Mouse (Mus musculus): ENCODE data around the gene Gpc2. TPM values are rescaled to one million over a fixed set of nuclear protein-coding genes. Genes with fewer than 3 reads are reported as not detected.

Gene Gpc2
- polyA plus RNA-seq, 1 experiment from 2014 or later: 179 TPM

GRCm38 (mm10) chr5:138233778-138234177, 46.0 kb downstream of the Gpc2 start:
- ATAC-seq: no peak
- Histone ChIP-seq H3K4me3 (ENCODE audit: low read depth, low read length) (no peak overlapping the region), H3K4me2 (ENCODE audit: low read length) (no peak overlapping the region), H3K27me3 (ENCODE audit: control insufficient read depth, insufficient read depth, low read depth, low read length) (no peaks in the 10 kb centered on the region), H3K36me3 (ENCODE audit: control insufficient read depth, insufficient read depth, low read length) (no peaks in the 10 kb centered on the region), H3K9me3 (replicated peaks; ENCODE audit: control insufficient read depth, low read length, poor library complexity, severe bottlenecking) (no peaks in the 10 kb centered on the region), H3K9ac (ENCODE audit: low read depth, low read length) (no peak overlapping the region), H3K27ac (ENCODE audit: low read length) (no peak overlapping the region), H3K4me1 (ENCODE audit: control insufficient read depth, insufficient read depth, low read length) (no peaks in the 10 kb centered on the region)
- WGBS: 87% methylated on average over 2 of the region's 2 CpGs

- no peaks in the 10 kb centered on the region for H3K9me3 ChIP-seq (replicated peaks; ENCODE audit: control insufficient read depth, low read length, poor library complexity, severe bottlenecking)
- no peaks in the 10 kb centered on the region for H3K27me3 ChIP-seq (ENCODE audit: control insufficient read depth, insufficient read depth, low read depth, low read length)
- no peaks in the 10 kb centered on the region for H3K4me1 ChIP-seq (ENCODE audit: control insufficient read depth, insufficient read depth, low read length)
- no peak overlapping the region for H3K9ac ChIP-seq (ENCODE audit: low read depth, low read length)
- WGBS: 93% methylated on average over 3 of the region's 3 CpGs
- no peak overlapping the region for H3K4me3 ChIP-seq (ENCODE audit: low read depth, low read length)
- ATAC-seq: no peak
- no peak overlapping the region for H3K4me2 ChIP-seq (ENCODE audit: low read length)
- H3K27ac ChIP-seq (ENCODE audit: low read length): no peak overlapping the region
- H3K36me3 ChIP-seq (ENCODE audit: control insufficient read depth, insufficient read depth, low read length): no peaks in the 10 kb centered on the region
These were observed 50.3 kb downstream of the Gpc2 start for GRCm38 (mm10) chr5:138229511-138229910.

- no peaks in the 10 kb centered on the region for H3K36me3 ChIP-seq (ENCODE audit: control insufficient read depth, insufficient read depth, low read length)
- no peak overlapping the region for H3K4me3 ChIP-seq (ENCODE audit: low read depth, low read length)
- no peak overlapping the region for H3K9ac ChIP-seq (ENCODE audit: low read depth, low read length)
- H3K9me3 ChIP-seq (replicated peaks; ENCODE audit: control insufficient read depth, low read length, poor library complexity, severe bottlenecking): no peaks in the 10 kb centered on the region
- no peaks in the 10 kb centered on the region for H3K4me1 ChIP-seq (ENCODE audit: control insufficient read depth, insufficient read depth, low read length)
- ATAC-seq: no peak
- H3K27me3 ChIP-seq (ENCODE audit: control insufficient read depth, insufficient read depth, low read depth, low read length): no peaks in the 10 kb centered on the region
- no peak overlapping the region for H3K27ac ChIP-seq (ENCODE audit: low read length)
- WGBS: 67% methylated on average over 3 of the region's 3 CpGs
- H3K4me2 ChIP-seq (ENCODE audit: low read length): no peak overlapping the region
These were observed 51.8 kb downstream of the Gpc2 start for GRCm38 (mm10) chr5:138228026-138228425.

GRCm38 (mm10) chr5:138227367-138227766, 52.4 kb downstream of the Gpc2 start:
- no peak overlapping the region for H3K4me3 ChIP-seq (ENCODE audit: low read depth, low read length)
- H3K27ac ChIP-seq (ENCODE audit: low read length): no peak overlapping the region
- H3K27me3 ChIP-seq (ENCODE audit: control insufficient read depth, insufficient read depth, low read depth, low read length): no peaks in the 10 kb centered on the region
- no peaks in the 10 kb centered on the region for H3K9me3 ChIP-seq (replicated peaks; ENCODE audit: control insufficient read depth, low read length, poor library complexity, severe bottlenecking)
- no peaks in the 10 kb centered on the region for H3K36me3 ChIP-seq (ENCODE audit: control insufficient read depth, insufficient read depth, low read length)
- no peak for ATAC-seq
- WGBS: 80% methylated on average over 2 of the region's 2 CpGs
- no peak overlapping the region for H3K9ac ChIP-seq (ENCODE audit: low read depth, low read length)
- H3K4me2 ChIP-seq (ENCODE audit: low read length): no peak overlapping the region
- no peaks in the 10 kb centered on the region for H3K4me1 ChIP-seq (ENCODE audit: control insufficient read depth, insufficient read depth, low read length)

GRCm38 (mm10) chr5:138226491-138226890, 53.3 kb downstream of the Gpc2 start:
- no peak overlapping the region for H3K4me3 ChIP-seq (ENCODE audit: low read depth, low read length)
- no peak overlapping the region for H3K9ac ChIP-seq (ENCODE audit: low read depth, low read length)
- no peak for ATAC-seq
- no peaks in the 10 kb centered on the region for H3K27me3 ChIP-seq (ENCODE audit: control insufficient read depth, insufficient read depth, low read depth, low read length)
- no peaks in the 10 kb centered on the region for H3K4me1 ChIP-seq (ENCODE audit: control insufficient read depth, insufficient read depth, low read length)
- 80% methylated on average over 4 of the region's 4 CpGs for WGBS
- H3K9me3 ChIP-seq (replicated peaks; ENCODE audit: control insufficient read depth, low read length, poor library complexity, severe bottlenecking): no peaks in the 10 kb centered on the region
- no peak overlapping the region for H3K27ac ChIP-seq (ENCODE audit: low read length)
- no peak overlapping the region for H3K4me2 ChIP-seq (ENCODE audit: low read length)
- H3K36me3 ChIP-seq (ENCODE audit: control insufficient read depth, insufficient read depth, low read length): no peaks in the 10 kb centered on the region

GRCm38 (mm10) chr5:138225700-138226099, 54.1 kb downstream of the Gpc2 start, which contains the start of gene Nxpe5:
Gene Nxpe5 (plus strand): TSS chr5:138225898.
- Histone ChIP-seq H3K4me1 (ENCODE audit: control insufficient read depth, insufficient read depth, low read length) (no peaks in the 10 kb centered on the region), H3K27me3 (ENCODE audit: control insufficient read depth, insufficient read depth, low read depth, low read length) (no peaks in the 10 kb centered on the region), H3K4me3 (ENCODE audit: low read depth, low read length) (no peak within 1 kb of the TSS), H3K4me2 (ENCODE audit: low read length) (no peak within 1 kb of the TSS), H3K27ac (ENCODE audit: low read length) (no peak within 1 kb of the TSS), H3K9me3 (replicated peaks; ENCODE audit: control insufficient read depth, low read length, poor library complexity, severe bottlenecking) (no peaks in the 10 kb centered on the region), H3K36me3 (ENCODE audit: control insufficient read depth, insufficient read depth, low read length) (no peaks in the 10 kb centered on the region), H3K9ac (ENCODE audit: low read depth, low read length) (no peak within 1 kb of the TSS)
- ATAC-seq: no peak
- 61% methylated on average over 2 of the region's 2 CpGs for WGBS

Other genes starting within 250 kb of the Gpc2 start
- gene Smok3c, start 226.8 kb downstream of the Gpc2 start, polyA plus RNA-seq (2015; fragmentation: Nextera tagmentation; extraction: Ambion mirVana): not detected in 2 replicates
- gene Zkscan1, start 194.9 kb downstream of the Gpc2 start, polyA plus RNA-seq (2015; fragmentation: Nextera tagmentation; extraction: Ambion mirVana): 22.7 and 25.4 TPM in 2 replicates
- 85.4 and 96.0 TPM in 2 replicates for gene Zscan21, start 163.1 kb downstream of the Gpc2 start, polyA plus RNA-seq (2015; fragmentation: Nextera tagmentation; extraction: Ambion mirVana)
- gene Zfp113, start 124.3 kb downstream of the Gpc2 start, polyA plus RNA-seq (2015; fragmentation: Nextera tagmentation; extraction: Ambion mirVana): 23.9 and 26.3 TPM in 2 replicates
- 288 and 309 TPM in 2 replicates for gene Cops6, start 118.9 kb downstream of the Gpc2 start, polyA plus RNA-seq (2015; fragmentation: Nextera tagmentation; extraction: Ambion mirVana)
- 24.9 and 27.2 TPM in 2 replicates for gene Ap4m1, start 108.0 kb downstream of the Gpc2 start, polyA plus RNA-seq (2015; fragmentation: Nextera tagmentation; extraction: Ambion mirVana)
- gene Mcm7, start 107.6 kb downstream of the Gpc2 start, polyA plus RNA-seq (2015; fragmentation: Nextera tagmentation; extraction: Ambion mirVana): 72.3 and 81.6 TPM in 2 replicates
- 74.4 and 75.8 TPM in 2 replicates for gene Taf6, start 92.6 kb downstream of the Gpc2 start, polyA plus RNA-seq (2015; fragmentation: Nextera tagmentation; extraction: Ambion mirVana)
- 29.0 and 33.7 TPM in 2 replicates for gene Cnpy4, start 92.5 kb downstream of the Gpc2 start, polyA plus RNA-seq (2015; fragmentation: Nextera tagmentation; extraction: Ambion mirVana)
- gene Mblac1, start 85.7 kb downstream of the Gpc2 start, polyA plus RNA-seq (2015; fragmentation: Nextera tagmentation; extraction: Ambion mirVana): 14.5 and 15.5 TPM in 2 replicates
- not detected in 2 replicates for gene Nxpe5, start 54.1 kb downstream of the Gpc2 start, polyA plus RNA-seq (2015; fragmentation: Nextera tagmentation; extraction: Ambion mirVana)
- 95.4 and 101 TPM in 2 replicates for gene Lamtor4, start 24.5 kb downstream of the Gpc2 start, polyA plus RNA-seq (2015; fragmentation: Nextera tagmentation; extraction: Ambion mirVana)
- 14.7 and 15.6 TPM in 2 replicates for gene BC037034, start 16.0 kb downstream of the Gpc2 start, polyA plus RNA-seq (2015; fragmentation: Nextera tagmentation; extraction: Ambion mirVana)
- gene Gal3st4, start 7.2 kb downstream of the Gpc2 start, polyA plus RNA-seq (2015; fragmentation: Nextera tagmentation; extraction: Ambion mirVana): 1.8 and 2.3 TPM in 2 replicates
- 0.09 and 0.27 TPM in 2 replicates for gene Gm43720, start within 50 bp of the Gpc2 start, polyA plus RNA-seq (2015; fragmentation: Nextera tagmentation; extraction: Ambion mirVana)
- 11.7 and 13.1 TPM in 2 replicates for gene Stag3, start 235 bp upstream of the Gpc2 start, polyA plus RNA-seq (2015; fragmentation: Nextera tagmentation; extraction: Ambion mirVana)
- gene Pvrig, start 62.0 kb upstream of the Gpc2 start, polyA plus RNA-seq (2015; fragmentation: Nextera tagmentation; extraction: Ambion mirVana): not detected in 2 replicates
- gene Zfp157, start 161.5 kb upstream of the Gpc2 start, polyA plus RNA-seq (2015; fragmentation: Nextera tagmentation; extraction: Ambion mirVana): 67.0 and 69.6 TPM in 2 replicates